Mouse (Mus musculus) intestine, postnatal 0 days (tissue): ENCODE measurements around the gene Rnf150. TPM values are rescaled to one million over a fixed set of nuclear protein-coding genes. Genes with fewer than 3 reads are reported as not detected.
A peak's percentile ranks its signal among the peaks of the same experiment; 100 is the strongest.

Experiments used
- ATAC-seq: fragments of 200-750 bp; cut with Nextera tagmentation; 2 replicates; pipeline ENCODE4 v1.8.0; 2017; ENCODE audit warnings: mild to moderate bottlenecking, moderate TSS enrichment, moderate library complexity
- H3K27ac ChIP-seq: fragments of 300-500 bp; sonication (generic); 2 replicates; pipeline ENCODE4 v1.5.1; 2014; ENCODE audit warnings: mild to moderate bottlenecking, low read depth, low read length, moderate library complexity
- H3K27me3 ChIP-seq: fragments of 300-500 bp; sonication (generic); replicated peaks from 2 replicates; pipeline ENCODE4 v1.6.1; 2014; ENCODE audit warnings: low read length, mixed read lengths; ENCODE audit not compliant: control insufficient read depth, insufficient read depth
- H3K36me3 ChIP-seq: fragments of 300-500 bp; sonication (generic); 2 replicates; pipeline ENCODE4 v1.6.1; 2014; ENCODE audit warnings: mild to moderate bottlenecking, moderate library complexity; ENCODE audit not compliant: control insufficient read depth, insufficient read depth
- H3K4me1 ChIP-seq: fragments of 300-500 bp; sonication (generic); replicated peaks from 2 replicates; pipeline ENCODE4 v1.6.1; 2014; ENCODE audit warnings: antibody characterized with exemption, low read length, mixed read lengths; ENCODE audit not compliant: control insufficient read depth, insufficient read depth
- H3K4me2 ChIP-seq: fragments of 300-500 bp; sonication (generic); replicated peaks from 2 replicates; pipeline ENCODE4 v1.6.1; 2014; ENCODE audit warnings: low read depth, mild to moderate bottlenecking, moderate library complexity
- H3K4me3 ChIP-seq: fragments of 300-500 bp; sonication (generic); 2 replicates; pipeline ENCODE4 v1.5.1; 2014; ENCODE audit warnings: low read depth, low read length
- H3K9ac ChIP-seq: fragments of 300-500 bp; sonication (generic); 2 replicates; pipeline ENCODE4 v1.6.1; 2014; ENCODE audit warnings: mild to moderate bottlenecking, low read depth, low read length
- H3K9me3 ChIP-seq: fragments of 300-500 bp; sonication (generic); 2 replicates; pipeline ENCODE4 v1.6.1; 2016; ENCODE audit warnings: mixed run types; ENCODE audit not compliant: control insufficient read depth
- CTCF ChIP-seq: sonication (generic); IDR thresholded peaks from 2 replicates; pipeline ENCODE4 v1.5.1; 2016; ENCODE audit warnings: low read depth, mild to moderate bottlenecking, control low read depth, antibody characterized with exemption, moderate library complexity
- WGBS: fragments of 180-500 bp; shearing (Covaris S2); extraction: QIAGEN DNeasy Blood & Tissue Kit; methylation state at CpG from one replicate; pipeline ENCODE4 v1.1.7; 2014; 5-methylcytosine and 5-hydroxymethylcytosine counted together
- polyA plus RNA-seq: library from polyadenylated mRNA; unstranded; fragments of >200 nt; fragmentation: Nextera tagmentation; extraction: Ambion mirVana; gene quantifications from 2 replicates; pipeline ENCODE4 v1.2.1, GENCODE M21; 2015

Rnf150 gene
- polyA plus RNA-seq, 1 experiment from 2014 or later: 0.53 TPM

DNA sequence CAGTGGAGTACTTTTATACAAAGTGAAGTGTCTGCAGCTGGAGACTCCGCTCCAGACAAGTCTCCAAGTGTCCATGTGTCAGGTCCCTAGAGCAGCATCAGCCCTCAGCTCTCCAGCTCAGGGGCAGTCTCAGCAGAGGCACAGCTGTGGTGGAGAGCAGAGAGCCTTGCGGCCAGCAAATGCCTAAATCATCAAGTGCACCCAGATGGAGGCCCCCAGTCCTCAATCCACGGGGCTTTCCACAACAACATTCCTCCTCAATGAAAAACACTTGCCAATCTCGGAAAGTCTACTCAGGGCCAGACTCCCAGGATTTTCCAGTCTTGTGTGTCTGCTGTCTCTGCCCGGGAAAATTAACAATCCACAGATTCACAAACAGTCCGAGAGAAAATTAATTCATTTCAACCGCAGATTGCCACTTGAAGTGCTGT lies 186.0 kb downstream of the Rnf150 start:
- Histone ChIP-seq H3K27ac (peak overlapping the region; percentile 46; the same call in 1 of the 2 replicates), H3K4me2 (no peak overlapping the region), H3K9me3 (no peaks in the 10 kb centered on the region), H3K9ac (no peak overlapping the region), H3K4me3 (no peak overlapping the region), H3K4me1 (0 out of 2 replicates have a peak, but pooled peaks cover 3% of the 10 kb centered on the region), H3K27me3 (no peaks in the 10 kb centered on the region), H3K36me3 (no peaks in the 10 kb centered on the region)
- WGBS: 57% methylated on average over 7 of the region's 7 CpGs
- peak; percentile 41; the same call in 1 of the 2 replicates for ATAC-seq
- no peak for TF ChIP-seq CTCF

DNA sequence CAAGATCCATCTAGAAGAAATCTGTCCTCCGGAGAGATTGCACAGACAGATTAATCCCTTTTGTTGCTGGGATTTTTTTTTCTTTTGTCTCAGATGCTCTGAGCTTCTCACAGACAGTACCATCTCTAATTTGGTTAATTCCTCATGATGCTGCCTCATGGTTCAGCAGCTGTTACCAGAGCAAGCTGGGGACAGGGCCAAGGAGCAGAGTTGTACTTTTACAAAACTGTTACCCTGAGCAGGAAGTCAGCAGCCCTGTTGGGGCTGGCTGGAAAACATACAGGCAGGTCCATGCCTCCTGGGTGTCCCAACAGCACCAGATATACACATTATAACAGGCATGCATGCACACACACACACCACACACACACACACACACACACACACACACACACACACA lies 186.5 kb downstream of the Rnf150 start:
- 0 out of 2 replicates have a peak, but pooled peaks cover 3% of the 10 kb centered on the region for H3K4me1 ChIP-seq
- no peaks in the 10 kb centered on the region for H3K36me3 ChIP-seq
- peak overlapping the region; percentile 46; the same call in 1 of the 2 replicates for H3K27ac ChIP-seq
- WGBS: 59% methylated on average over 1 of the region's 1 CpGs
- H3K27me3 ChIP-seq: no peaks in the 10 kb centered on the region
- no peak overlapping the region for H3K4me3 ChIP-seq
- H3K9ac ChIP-seq: no peak overlapping the region
- H3K9me3 ChIP-seq: no peaks in the 10 kb centered on the region
- no peak for TF ChIP-seq CTCF
- no peak for ATAC-seq
- H3K4me2 ChIP-seq: no peak overlapping the region

DNA sequence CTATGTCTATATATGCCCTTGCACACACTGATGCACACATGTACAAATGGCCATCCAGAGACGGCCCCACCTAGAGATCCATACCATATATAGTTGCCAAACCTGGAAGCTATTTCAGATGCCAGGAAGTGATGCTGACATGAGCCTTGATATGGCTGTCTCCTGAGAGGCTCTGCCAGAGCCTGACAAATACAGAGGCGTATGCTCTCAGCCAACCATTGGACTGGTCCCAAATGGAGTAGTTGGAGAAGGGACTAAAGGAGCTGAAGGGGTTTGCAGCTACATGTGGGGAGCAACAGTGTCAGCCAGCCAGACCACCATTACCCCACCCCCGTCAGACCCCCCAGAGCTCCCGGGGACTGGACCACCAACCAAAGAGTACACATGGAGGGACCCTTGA lies 189.7 kb downstream of the Rnf150 start:
- Histone ChIP-seq H3K9me3 (no peaks in the 10 kb centered on the region), H3K27ac (no peak overlapping the region), H3K4me3 (no peak overlapping the region), H3K4me2 (no peak overlapping the region), H3K27me3 (no peaks in the 10 kb centered on the region), H3K36me3 (no peaks in the 10 kb centered on the region), H3K9ac (no peak overlapping the region), H3K4me1 (0 out of 2 replicates have a peak, but pooled peaks cover 3% of the 10 kb centered on the region)
- no peak for TF ChIP-seq CTCF
- no peak for ATAC-seq
- WGBS: 94% methylated on average over 4 of the region's 4 CpGs

DNA sequence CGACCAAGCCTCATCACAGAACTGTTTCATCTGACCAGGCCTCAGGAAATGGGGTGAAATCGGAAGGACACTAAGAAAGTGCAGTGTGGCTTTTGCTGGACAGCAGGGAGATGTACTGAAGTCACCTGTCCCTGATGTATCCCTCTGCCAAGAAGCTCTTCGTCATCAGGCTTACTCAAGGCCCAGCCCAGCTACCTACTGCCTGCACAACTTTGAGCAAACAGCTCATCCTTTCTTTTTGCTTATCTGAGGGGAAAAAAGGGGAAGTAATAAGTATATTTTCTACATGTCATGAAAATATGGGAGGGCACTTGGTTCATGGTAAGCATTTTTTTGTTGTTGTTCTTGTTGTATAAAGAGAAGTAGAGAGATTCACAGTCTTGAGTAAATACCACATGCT lies 191.6 kb downstream of the Rnf150 start:
- WGBS: 86% methylated on average over 3 of the region's 3 CpGs
- no peaks in the 10 kb centered on the region for H3K9me3 ChIP-seq
- no peaks in the 10 kb centered on the region for H3K27me3 ChIP-seq
- H3K36me3 ChIP-seq: no peaks in the 10 kb centered on the region
- no peak overlapping the region for H3K27ac ChIP-seq
- no peak for ATAC-seq
- H3K4me3 ChIP-seq: no peak overlapping the region
- H3K9ac ChIP-seq: no peak overlapping the region
- 0 out of 2 replicates have a peak, but pooled peaks cover 3% of the 10 kb centered on the region for H3K4me1 ChIP-seq
- no peak for TF ChIP-seq CTCF
- H3K4me2 ChIP-seq: no peak overlapping the region

DNA sequence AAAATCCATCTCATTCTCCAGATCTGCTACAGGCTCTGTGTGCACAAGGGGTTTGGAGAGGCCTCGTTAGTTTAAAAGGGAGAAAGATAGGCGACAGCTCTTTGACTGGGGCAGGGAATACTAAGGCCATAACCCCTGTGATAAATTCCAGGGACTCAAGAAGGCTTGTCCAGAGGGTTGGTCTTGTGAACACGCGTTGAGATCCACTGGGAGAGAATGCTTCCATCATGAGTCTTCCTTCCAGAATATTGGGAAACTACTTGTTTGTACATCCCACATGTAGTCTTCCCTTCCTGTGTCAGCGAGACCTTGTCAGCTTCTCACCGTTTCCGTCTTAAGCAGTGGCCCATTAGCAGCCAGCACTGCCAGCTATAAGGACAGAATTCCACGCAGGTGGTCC lies 195.8 kb downstream of the Rnf150 start:
- Histone ChIP-seq H3K4me2 (no peak overlapping the region), H3K27ac (no peak overlapping the region), H3K4me3 (no peak overlapping the region), H3K9ac (no peak overlapping the region), H3K4me1 (no peaks in the 10 kb centered on the region), H3K36me3 (no peaks in the 10 kb centered on the region), H3K9me3 (no peaks in the 10 kb centered on the region), H3K27me3 (no peaks in the 10 kb centered on the region)
- ATAC-seq: no peak
- no peak for TF ChIP-seq CTCF
- 60% methylated on average over 8 of the region's 8 CpGs for WGBS

DNA sequence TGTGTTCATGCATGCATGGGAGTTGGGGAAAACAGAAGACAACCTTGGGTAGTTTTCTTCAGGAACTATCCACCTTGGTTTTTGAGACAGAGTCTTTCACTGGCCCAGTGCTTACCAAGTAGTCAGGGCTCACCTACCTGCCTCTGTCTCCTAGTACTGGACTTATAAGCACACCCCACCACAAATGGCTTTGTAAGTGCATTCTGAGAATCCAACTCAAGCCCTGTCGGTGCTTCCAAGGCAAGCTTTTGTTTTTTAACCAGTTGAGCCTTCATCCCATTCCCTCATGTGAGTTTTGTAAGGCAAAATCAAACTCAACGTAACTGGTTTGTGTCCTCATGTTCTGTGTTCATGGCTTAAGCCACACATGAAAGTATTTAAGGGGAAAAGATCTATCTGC lies 196.9 kb downstream of the Rnf150 start:
- Histone ChIP-seq H3K27me3 (no peaks in the 10 kb centered on the region), H3K4me3 (no peak overlapping the region), H3K36me3 (no peaks in the 10 kb centered on the region), H3K9me3 (no peaks in the 10 kb centered on the region), H3K9ac (no peak overlapping the region), H3K4me2 (no peak overlapping the region), H3K27ac (no peak overlapping the region), H3K4me1 (no peaks in the 10 kb centered on the region)
- no peak for ATAC-seq
- WGBS: 94% methylated on average over 2 of the region's 2 CpGs
- no peak for TF ChIP-seq CTCF

DNA sequence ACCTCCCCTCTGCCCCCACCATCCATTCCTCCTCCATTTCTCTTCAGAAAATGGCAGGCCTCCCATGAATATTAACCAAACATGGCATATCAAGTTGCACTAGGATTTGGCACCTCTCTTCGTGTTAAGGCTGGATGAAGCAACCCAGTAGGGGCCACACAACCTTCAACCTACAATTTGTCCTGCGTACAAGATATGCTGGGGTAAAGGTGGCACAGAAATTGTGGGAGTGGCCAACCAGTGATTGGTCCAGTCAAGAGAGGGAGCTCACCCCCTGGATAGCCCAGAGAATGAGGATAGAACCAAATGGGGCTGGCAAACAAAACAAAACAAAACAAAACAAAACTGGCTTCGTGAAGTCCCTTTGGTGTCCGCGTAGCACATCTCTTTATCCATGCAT lies 198.1 kb downstream of the Rnf150 start:
- Histone ChIP-seq H3K4me1 (no peaks in the 10 kb centered on the region), H3K27ac (no peak overlapping the region), H3K27me3 (no peaks in the 10 kb centered on the region)

More for the DNA sequence above, 198.1 kb downstream of the Rnf150 start:
- no peak overlapping the region for H3K4me3 ChIP-seq
- no peak for TF ChIP-seq CTCF
- no peaks in the 10 kb centered on the region for H3K9me3 ChIP-seq
- WGBS: 84% methylated on average over 5 of the region's 5 CpGs
- no peak overlapping the region for H3K9ac ChIP-seq
- no peak for ATAC-seq
- H3K36me3 ChIP-seq: no peaks in the 10 kb centered on the region
- H3K4me2 ChIP-seq: no peak overlapping the region
